Mouse (Mus musculus): ENCODE measurements around the gene Sv2c. TPM values are rescaled to one million over a fixed set of nuclear protein-coding genes. Genes with fewer than 3 reads are reported as not detected.
A peak's percentile ranks its signal among the peaks of the same experiment; 100 is the strongest.

Gene Sv2c
- 0.27 and 0.30 TPM in 2 replicates for polyA plus RNA-seq (2015; fragmentation: Nextera tagmentation; extraction: Ambion mirVana)

GRCm38 (mm10) chr13:96132401-96132816 is at the start of gene Sv2c:
TSS of gene Sv2c (minus strand) at chr13:96132577.
- Histone ChIP-seq H3K4me2 (replicated peaks; ENCODE audit: low read depth, low read length) (peak within 1 kb of the TSS; percentile 58), H3K4me3 (ENCODE audit: low read depth, low read length) (peak within 1 kb of the TSS; percentile 33), H3K36me3 (ENCODE audit: insufficient read depth, low read length) (no peaks in the 10 kb centered on the region), H3K27ac (ENCODE audit: low read length) (no peak within 1 kb of the TSS), H3K9ac (replicated peaks; ENCODE audit: low read depth) (no peak within 1 kb of the TSS), H3K9me3 (ENCODE audit: low read length) (no peaks in the 10 kb centered on the region), H3K4me1 (ENCODE audit: insufficient read depth, low read depth, low read length) (no peaks in the 10 kb centered on the region), H3K27me3 (replicated peaks; ENCODE audit: insufficient read depth, low read length) (peaks cover 43% of the 10 kb centered on the region; the same call in 1 of the 2 replicates)
- WGBS, result 2% methylated on average over 34 of the region's 44 CpGs
- TF ChIP-seq CTCF (IDR thresholded peaks at IDR 0.05), result no peak
- TF ChIP-seq EP300 (IDR thresholded peaks at IDR 0.05), result no peak
- DNase-seq (ENCODE audit: low spot score) (peak; percentile 37), ATAC-seq (peak; percentile 40)

- Histone ChIP-seq H3K36me3 (ENCODE audit: insufficient read depth, low read length) (no peaks in the 10 kb centered on the region), H3K27me3 (replicated peaks; ENCODE audit: insufficient read depth, low read length) (no peaks in the 10 kb centered on the region), H3K9me3 (ENCODE audit: low read length) (no peaks in the 10 kb centered on the region), H3K4me2 (replicated peaks; ENCODE audit: low read depth, low read length) (no peak overlapping the region), H3K4me1 (ENCODE audit: insufficient read depth, low read depth, low read length) (no peaks in the 10 kb centered on the region), H3K9ac (replicated peaks; ENCODE audit: low read depth) (no peak overlapping the region), H3K27ac (ENCODE audit: low read length) (no peak overlapping the region), H3K4me3 (ENCODE audit: low read depth, low read length) (no peak overlapping the region)
- no peak for TF ChIP-seq CTCF (IDR thresholded peaks at IDR 0.05)
- TF ChIP-seq EP300 (IDR thresholded peaks at IDR 0.05), result no peak
- ATAC-seq, result no peak
- 61% methylated on average over 13 of the region's 13 CpGs for WGBS
- peak; percentile 8 for DNase-seq (ENCODE audit: low spot score)
Observed at GRCm38 (mm10) chr13:96180671-96181161, 48.3 kb upstream of the Sv2c start.

- Histone ChIP-seq H3K9ac (replicated peaks; ENCODE audit: low read depth) (no peak overlapping the region), H3K36me3 (ENCODE audit: insufficient read depth, low read length) (no peaks in the 10 kb centered on the region), H3K4me3 (ENCODE audit: low read depth, low read length) (no peak overlapping the region), H3K27me3 (replicated peaks; ENCODE audit: insufficient read depth, low read length) (no peaks in the 10 kb centered on the region), H3K9me3 (ENCODE audit: low read length) (no peaks in the 10 kb centered on the region), H3K4me2 (replicated peaks; ENCODE audit: low read depth, low read length) (no peak overlapping the region), H3K27ac (ENCODE audit: low read length) (no peak overlapping the region), H3K4me1 (ENCODE audit: insufficient read depth, low read depth, low read length) (no peaks in the 10 kb centered on the region)
- ATAC-seq (no peak), DNase-seq (ENCODE audit: low spot score) (no peak)
- WGBS, result 54% methylated on average over 8 of the region's 8 CpGs
- TF ChIP-seq EP300 (IDR thresholded peaks at IDR 0.05) (no peak), CTCF (IDR thresholded peaks at IDR 0.05) (no peak)
Observed at GRCm38 (mm10) chr13:96175591-96176212, 43.3 kb upstream of the Sv2c start.

- DNase-seq (ENCODE audit: low spot score) (no peak), ATAC-seq (no peak)
- Histone ChIP-seq H3K4me3 (ENCODE audit: low read depth, low read length) (no peak overlapping the region), H3K27me3 (replicated peaks; ENCODE audit: insufficient read depth, low read length) (no peaks in the 10 kb centered on the region), H3K9me3 (ENCODE audit: low read length) (no peaks in the 10 kb centered on the region), H3K4me1 (ENCODE audit: insufficient read depth, low read depth, low read length) (no peaks in the 10 kb centered on the region), H3K4me2 (replicated peaks; ENCODE audit: low read depth, low read length) (no peak overlapping the region), H3K9ac (replicated peaks; ENCODE audit: low read depth) (no peak overlapping the region), H3K36me3 (ENCODE audit: insufficient read depth, low read length) (no peaks in the 10 kb centered on the region), H3K27ac (ENCODE audit: low read length) (no peak overlapping the region)
- whole genome bisulfite sequencing, result 47% methylated on average over 3 of the region's 3 CpGs
- TF ChIP-seq EP300 (IDR thresholded peaks at IDR 0.05) (no peak), CTCF (IDR thresholded peaks at IDR 0.05) (no peak)
Observed at GRCm38 (mm10) chr13:96173686-96174085, 41.3 kb upstream of the Sv2c start.

- DNase-seq (ENCODE audit: low spot score) (no peak), ATAC-seq (no peak)
- Histone ChIP-seq H3K36me3 (ENCODE audit: insufficient read depth, low read length) (no peaks in the 10 kb centered on the region), H3K27me3 (replicated peaks; ENCODE audit: insufficient read depth, low read length) (no peaks in the 10 kb centered on the region), H3K9me3 (ENCODE audit: low read length) (no peaks in the 10 kb centered on the region), H3K4me1 (ENCODE audit: insufficient read depth, low read depth, low read length) (no peaks in the 10 kb centered on the region), H3K9ac (replicated peaks; ENCODE audit: low read depth) (no peak overlapping the region), H3K4me2 (replicated peaks; ENCODE audit: low read depth, low read length) (no peak overlapping the region), H3K27ac (ENCODE audit: low read length) (no peak overlapping the region), H3K4me3 (ENCODE audit: low read depth, low read length) (no peak overlapping the region)
- TF ChIP-seq EP300 (IDR thresholded peaks at IDR 0.05), result no peak
- no peak for TF ChIP-seq CTCF (IDR thresholded peaks at IDR 0.05)
- 80% methylated on average over 3 of the region's 3 CpGs for WGBS
Observed at GRCm38 (mm10) chr13:96172290-96172689, 39.9 kb upstream of the Sv2c start.

- Histone ChIP-seq H3K9me3 (ENCODE audit: low read length) (no peaks in the 10 kb centered on the region), H3K9ac (replicated peaks; ENCODE audit: low read depth) (no peak overlapping the region), H3K27me3 (replicated peaks; ENCODE audit: insufficient read depth, low read length) (no peaks in the 10 kb centered on the region), H3K4me3 (ENCODE audit: low read depth, low read length) (no peak overlapping the region), H3K4me1 (ENCODE audit: insufficient read depth, low read depth, low read length) (no peaks in the 10 kb centered on the region), H3K27ac (ENCODE audit: low read length) (no peak overlapping the region), H3K36me3 (ENCODE audit: insufficient read depth, low read length) (no peaks in the 10 kb centered on the region), H3K4me2 (replicated peaks; ENCODE audit: low read depth, low read length) (0 out of 2 replicates have a peak overlapping the region, but pooled peaks have one; percentile 11)
- DNase-seq (ENCODE audit: low spot score) (no peak), ATAC-seq (no peak)
- TF ChIP-seq EP300 (IDR thresholded peaks at IDR 0.05) (no peak), CTCF (IDR thresholded peaks at IDR 0.05) (no peak)
- 47% methylated on average over 11 of the region's 11 CpGs for WGBS
Observed at GRCm38 (mm10) chr13:96168991-96169665, 36.8 kb upstream of the Sv2c start.

All from lung, postnatal 0 days (tissue).